Mouse (Mus musculus) kidney, adult 2 months (tissue): Measurements from ENCODE around the gene Olfr1100. TPM values are rescaled to one million over a fixed set of nuclear protein-coding genes. Genes with fewer than 3 reads are reported as not detected.

Experiments
- DNase-seq: peaks from one replicate; pipeline ENCODE4 v3.0.0; 2021
- H3K27ac ChIP-seq: fragments of 200-500 bp; 2 replicates; pipeline ENCODE4 v1.5.1; 2012; ENCODE audit warnings: low read depth, low read length, control low read depth, inconsistent platforms; ENCODE audit not compliant: insufficient read depth
- H3K27me3 ChIP-seq: fragments of 200-500 bp; replicated peaks from 2 replicates; pipeline ENCODE4 v1.6.1; 2012; ENCODE audit warnings: mild to moderate bottlenecking, moderate library complexity, low read length, inconsistent platforms; ENCODE audit not compliant: control insufficient read depth, insufficient read depth
- H3K36me3 ChIP-seq: fragments of 200-500 bp; 2 replicates; pipeline ENCODE4 v1.6.1; 2012; ENCODE audit warnings: mild to moderate bottlenecking, moderate library complexity, low read length, inconsistent platforms; ENCODE audit not compliant: control insufficient read depth, insufficient read depth
- H3K4me1 ChIP-seq: fragments of 200-500 bp; 2 replicates; pipeline ENCODE4 v1.6.1; 2011; ENCODE audit warnings: low read length; ENCODE audit not compliant: control insufficient read depth, insufficient read depth
- H3K4me3 ChIP-seq: fragments of 200-500 bp; 2 replicates; pipeline ENCODE4 v1.5.1; 2011; ENCODE audit warnings: mild to moderate bottlenecking, low read depth, low read length, control low read depth; ENCODE audit not compliant: insufficient read depth
- CTCF ChIP-seq: fragments of 200-500 bp; conservative IDR thresholded peaks from 2 replicates; pipeline ENCODE4 v1.5.1; 2011; ENCODE audit warnings: low read depth, mild to moderate bottlenecking, control low read depth, low read length, moderate library complexity, mixed read lengths; ENCODE audit not compliant: insufficient read depth, insufficient read length
- POLR2A ChIP-seq: fragments of 200-500 bp; IDR thresholded peaks from one replicate; pipeline ENCODE4 v1.6.1; 2011; ENCODE audit warnings: low read depth, low read length, control low read depth
- WGBS: fragments of 180-500 bp; shearing (Covaris S2); methylation state at CpG from one replicate; pipeline ENCODE4 v1.1.7; 2018; 5-methylcytosine and 5-hydroxymethylcytosine counted together
- polyA plus RNA-seq: library from polyadenylated mRNA; depleted of rRNA; stranded (reverse); fragments of >200 nt; gene quantifications from 2 replicates; pipeline ENCODE4 v1.2.3, GENCODE M21; 2012; rRNA removed

Olfr1100 gene
- not detected in 2 replicates for polyA plus RNA-seq

DNA sequence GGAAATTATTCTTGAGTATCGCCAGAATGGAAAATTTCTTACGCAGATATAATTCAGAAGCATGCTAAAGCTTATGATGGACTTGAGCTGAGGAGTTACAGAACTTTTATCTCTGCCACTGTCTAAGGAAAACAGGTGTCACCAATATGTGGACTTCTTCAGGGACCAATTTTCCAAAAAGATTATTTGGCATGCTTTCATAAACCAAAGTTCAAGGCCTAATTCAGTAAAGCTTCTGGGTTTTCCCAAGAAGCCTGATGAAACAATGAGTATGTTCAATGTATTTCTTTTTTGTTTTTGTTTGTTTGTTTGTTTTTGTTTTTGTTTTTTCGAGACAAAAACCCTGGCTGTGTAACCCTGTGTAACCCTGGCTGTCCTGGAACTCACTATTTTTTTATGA is at the start of gene Olfr1100:
Gene Olfr1100, minus strand, starts transcription at position 101 of the 400 bp plus-strand sequence.
- no peak for TF ChIP-seq POLR2A
- no peak for TF ChIP-seq CTCF
- 74% methylated on average over 3 of the region's 3 CpGs for WGBS
- Histone ChIP-seq H3K36me3 (no peaks in the 10 kb centered on the region), H3K27ac (no peak within 1 kb of the TSS), H3K4me1 (no peaks in the 10 kb centered on the region), H3K4me3 (no peak within 1 kb of the TSS), H3K27me3 (no peaks in the 10 kb centered on the region)
- no peak for DNase-seq

DNA sequence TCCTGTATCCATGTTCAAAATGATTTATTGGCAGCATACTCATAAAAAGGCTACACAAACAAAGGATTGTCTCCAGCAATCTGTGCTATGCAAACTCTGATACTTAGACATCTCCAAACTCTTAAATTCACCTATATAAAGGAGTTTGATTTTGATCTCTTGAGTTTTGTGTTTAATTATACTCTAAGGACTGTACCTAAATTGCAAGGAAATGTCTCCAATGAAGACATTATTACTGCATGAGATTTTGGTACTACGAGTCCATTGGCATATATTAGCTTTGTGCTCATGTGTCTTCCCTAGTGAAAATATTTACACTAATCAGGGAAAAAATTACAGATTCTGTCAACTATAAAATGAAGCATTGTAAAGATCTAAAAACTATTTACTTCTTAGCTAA is 47.2 kb upstream of the Olfr1100 start, which contains the start of gene Olfr1104:
Gene Olfr1104, minus strand, starts transcription at position 101 of the 400 bp plus-strand sequence.
- no peaks in the 10 kb centered on the region for H3K36me3 ChIP-seq
- H3K4me1 ChIP-seq = no peaks in the 10 kb centered on the region
- no peak for DNase-seq
- TF ChIP-seq POLR2A = no peak
- TF ChIP-seq CTCF = no peak
- WGBS = 75% methylated on average over 1 of the region's 1 CpGs
- no peak within 1 kb of the TSS for H3K4me3 ChIP-seq
- H3K27ac ChIP-seq = no peak within 1 kb of the TSS
- H3K27me3 ChIP-seq = no peaks in the 10 kb centered on the region

DNA sequence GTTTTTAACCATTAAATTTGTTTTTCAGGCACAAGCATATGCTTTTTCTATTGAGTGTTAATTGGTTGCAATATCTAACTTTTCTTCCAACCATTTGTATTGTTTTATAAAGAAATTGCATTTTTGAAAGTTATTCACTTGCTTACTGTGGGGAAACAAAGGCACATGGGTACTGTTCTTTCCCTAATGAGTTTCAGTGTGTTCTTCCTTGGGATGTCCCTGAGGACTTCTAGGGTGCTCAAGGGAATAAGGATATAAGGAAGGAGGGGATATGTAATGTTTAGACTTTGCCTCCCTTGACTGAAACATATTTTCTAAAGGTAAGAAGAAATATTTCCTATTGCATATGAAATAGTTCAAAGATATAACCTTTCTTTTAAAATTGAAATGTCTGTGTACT is 18.3 kb upstream of the Olfr1100 start, which contains the start of gene Olfr1102:
Gene Olfr1102, plus strand, starts transcription at position 301 of the 400 bp plus-strand sequence.
- no peak for TF ChIP-seq POLR2A
- TF ChIP-seq CTCF = no peak
- DNase-seq = no peak
- Histone ChIP-seq H3K27me3 (no peaks in the 10 kb centered on the region), H3K4me3 (no peak within 1 kb of the TSS), H3K36me3 (no peaks in the 10 kb centered on the region), H3K4me1 (no peaks in the 10 kb centered on the region), H3K27ac (no peak within 1 kb of the TSS)

DNA sequence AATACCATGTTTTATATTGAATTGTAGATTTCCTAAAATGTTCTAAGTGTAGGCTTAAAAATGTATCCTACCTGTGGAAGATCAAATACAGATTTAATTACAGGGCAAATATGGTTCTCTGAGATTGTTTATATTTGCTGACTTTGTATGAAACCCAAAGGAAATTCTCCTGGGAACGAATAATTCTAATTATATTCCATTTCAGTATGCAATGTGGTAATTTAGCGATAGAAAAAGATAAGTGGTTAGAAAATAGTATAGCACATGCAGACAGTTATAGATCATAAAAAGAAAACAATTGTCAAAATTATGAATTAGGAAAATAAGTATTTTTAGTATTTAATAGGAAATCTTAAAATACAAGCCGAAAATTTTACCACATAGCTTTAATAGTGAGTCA is 11.4 kb upstream of the Olfr1100 start, which contains the start of gene Olfr1101:
Gene Olfr1101, minus strand, starts transcription at position 101 of the 400 bp plus-strand sequence.
- WGBS = 74% methylated on average over 3 of the region's 3 CpGs
- H3K36me3 ChIP-seq = no peaks in the 10 kb centered on the region
- no peak within 1 kb of the TSS for H3K4me3 ChIP-seq
- no peaks in the 10 kb centered on the region for H3K4me1 ChIP-seq
- no peaks in the 10 kb centered on the region for H3K27me3 ChIP-seq
- DNase-seq = no peak
- TF ChIP-seq POLR2A (no peak), CTCF (no peak)
- H3K27ac ChIP-seq = no peak within 1 kb of the TSS

DNA sequence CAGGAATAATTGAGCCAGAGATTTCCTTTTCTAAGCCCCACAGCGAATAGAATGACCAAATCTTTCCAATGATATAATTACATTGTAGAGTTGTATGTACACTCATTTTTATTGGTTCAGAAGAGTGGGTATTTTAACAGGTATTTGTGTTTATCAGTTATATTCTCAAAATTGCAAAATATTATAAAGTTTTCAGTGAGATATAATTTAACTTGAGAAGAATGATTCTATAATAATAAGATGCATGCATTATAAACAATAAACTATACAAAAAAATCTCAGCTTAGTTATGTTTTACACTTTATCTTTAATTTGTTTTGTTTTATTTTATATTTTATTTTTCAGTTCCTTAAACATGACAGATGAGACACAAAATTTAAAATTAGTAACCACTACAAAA is 19.2 kb downstream of the Olfr1100 start, which contains the start of gene Olfr1099:
Gene Olfr1099, minus strand, starts transcription at position 101 of the 400 bp plus-strand sequence.
- no peak within 1 kb of the TSS for H3K4me3 ChIP-seq
- 78% methylated on average over 1 of the region's 1 CpGs for WGBS
- H3K27ac ChIP-seq = no peak within 1 kb of the TSS
- H3K36me3 ChIP-seq = no peaks in the 10 kb centered on the region
- TF ChIP-seq CTCF (no peak), POLR2A (no peak)
- no peak for DNase-seq
- H3K4me1 ChIP-seq = no peaks in the 10 kb centered on the region
- H3K27me3 ChIP-seq = no peaks in the 10 kb centered on the region

DNA sequence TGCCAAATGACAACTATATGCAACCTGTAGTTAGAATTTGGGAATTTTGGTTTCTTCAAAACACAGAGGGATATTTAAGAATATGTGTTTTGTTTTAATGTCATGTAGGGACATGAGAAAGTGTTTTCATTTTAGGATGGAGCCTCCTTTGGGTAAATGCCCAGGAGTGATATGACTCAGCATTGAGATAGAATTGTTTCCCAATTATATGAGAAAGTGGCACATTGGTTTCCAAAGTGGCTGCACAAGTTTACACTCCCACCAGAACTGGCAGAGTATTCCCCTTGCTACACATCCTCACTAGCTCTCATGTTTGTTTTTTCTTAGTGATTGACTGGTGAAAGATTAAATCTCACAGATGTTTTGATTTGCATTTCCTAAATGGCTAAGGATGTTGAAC is 53.2 kb downstream of the Olfr1100 start:
- Histone ChIP-seq H3K27ac (no peak overlapping the region), H3K27me3 (no peaks in the 10 kb centered on the region), H3K36me3 (no peaks in the 10 kb centered on the region), H3K4me3 (no peak overlapping the region), H3K4me1 (no peaks in the 10 kb centered on the region)
- TF ChIP-seq POLR2A (no peak), CTCF (no peak)
- no peak for DNase-seq

Other genes starting within 250 kb of the Olfr1100 start
- not detected in 2 replicates for gene Olfr1089, start 246.3 kb downstream of the Olfr1100 start, polyA plus RNA-seq
- not detected in 2 replicates for gene Olfr1090, start 221.0 kb downstream of the Olfr1100 start, polyA plus RNA-seq
- not detected in 2 replicates for gene Olfr1093, start 197.5 kb downstream of the Olfr1100 start, polyA plus RNA-seq
- not detected in 2 replicates for gene Olfr141, start 169.9 kb downstream of the Olfr1100 start, polyA plus RNA-seq
- not detected in 2 replicates for gene Olfr1094, start 155.3 kb downstream of the Olfr1100 start, polyA plus RNA-seq
- not detected in 2 replicates for gene Olfr1095, start 128.3 kb downstream of the Olfr1100 start, polyA plus RNA-seq
- not detected in 2 replicates for gene Gm13723, start 105.2 kb downstream of the Olfr1100 start, polyA plus RNA-seq
- not detected in 2 replicates for gene Olfr1097, start 87.7 kb downstream of the Olfr1100 start, polyA plus RNA-seq
- gene Olfr1098, start 55.4 kb downstream of the Olfr1100 start, polyA plus RNA-seq = not detected in 2 replicates
- not detected in 2 replicates for gene Olfr1099, start 19.3 kb downstream of the Olfr1100 start, polyA plus RNA-seq
- gene Olfr1101, start 11.3 kb upstream of the Olfr1100 start, polyA plus RNA-seq = not detected in 2 replicates
- not detected in 2 replicates for gene Olfr1102, start 18.4 kb upstream of the Olfr1100 start, polyA plus RNA-seq
- not detected in 2 replicates for gene Olfr1104, start 47.1 kb upstream of the Olfr1100 start, polyA plus RNA-seq
- not detected in 2 replicates for gene Olfr1105, start 56.6 kb upstream of the Olfr1100 start, polyA plus RNA-seq
- gene Olfr1106, start 72.3 kb upstream of the Olfr1100 start, polyA plus RNA-seq = not detected in 2 replicates
- not detected in 2 replicates for gene Olfr1107, start 95.9 kb upstream of the Olfr1100 start, polyA plus RNA-seq
- not detected in 2 replicates for gene Olfr1109, start 116.1 kb upstream of the Olfr1100 start, polyA plus RNA-seq
- not detected in 2 replicates for gene Olfr259, start 134.6 kb upstream of the Olfr1100 start, polyA plus RNA-seq
- not detected in 2 replicates for gene Olfr1110, start 160.3 kb upstream of the Olfr1100 start, polyA plus RNA-seq
- not detected in 2 replicates for gene Olfr1111, start 172.7 kb upstream of the Olfr1100 start, polyA plus RNA-seq
- gene Olfr1112, start 207.8 kb upstream of the Olfr1100 start, polyA plus RNA-seq = not detected in 2 replicates
- not detected in 2 replicates for gene Olfr1113, start 229.0 kb upstream of the Olfr1100 start, polyA plus RNA-seq